Mouse (Mus musculus) retina, embryonic 14.5 days (tissue): Measurements from ENCODE around the gene Ptprn2.

ENCODE experiments used
- DNase-seq: peaks from one replicate; pipeline ENCODE4 v3.0.0-alpha.2; 2015; ENCODE audit warnings: low spot score

Gene Ptprn2

GRCm38 (mm10) chr12:117054925-117055570 is 569.5 kb downstream of the Ptprn2 start:
- DNase-seq = no peak

GRCm38 (mm10) chr12:117058184-117058958 is 572.9 kb downstream of the Ptprn2 start:
- DNase-seq = no peak

- no peak for DNase-seq
Measured at GRCm38 (mm10) chr12:117058975-117059374, 573.5 kb downstream of the Ptprn2 start.

- no peak for DNase-seq
Measured at GRCm38 (mm10) chr12:117077664-117078063, 592.1 kb downstream of the Ptprn2 start.

GRCm38 (mm10) chr12:117078945-117079344 is 593.4 kb downstream of the Ptprn2 start:
- DNase-seq = no peak

- DNase-seq = no peak
Measured at GRCm38 (mm10) chr12:117079724-117080123, 594.2 kb downstream of the Ptprn2 start.

- DNase-seq = no peak
Measured at GRCm38 (mm10) chr12:117083856-117084701, 598.6 kb downstream of the Ptprn2 start.

- no peak for DNase-seq
Measured at GRCm38 (mm10) chr12:117084702-117085409, 599.3 kb downstream of the Ptprn2 start.

GRCm38 (mm10) chr12:117085661-117086335 is 600.3 kb downstream of the Ptprn2 start:
- DNase-seq = no peak

GRCm38 (mm10) chr12:117092345-117093107 is 607.0 kb downstream of the Ptprn2 start:
- no peak for DNase-seq

- DNase-seq = peak; percentile 76
Measured at GRCm38 (mm10) chr12:117095941-117096340, 610.4 kb downstream of the Ptprn2 start.

GRCm38 (mm10) chr12:117098295-117098694 is 612.8 kb downstream of the Ptprn2 start:
- DNase-seq = no peak

GRCm38 (mm10) chr12:117106696-117107095 is 621.2 kb downstream of the Ptprn2 start:
- DNase-seq = no peak

GRCm38 (mm10) chr12:117107143-117107616 is 621.7 kb downstream of the Ptprn2 start:
- DNase-seq = peak; percentile 84

GRCm38 (mm10) chr12:117115254-117115865 is 629.8 kb downstream of the Ptprn2 start:
- peak; percentile 57 for DNase-seq

- DNase-seq = no peak
Measured at GRCm38 (mm10) chr12:117127078-117127477, 641.6 kb downstream of the Ptprn2 start.

- no peak for DNase-seq
Measured at GRCm38 (mm10) chr12:117127485-117127884, 642.0 kb downstream of the Ptprn2 start.

- peak; percentile 74 for DNase-seq
Measured at GRCm38 (mm10) chr12:117132095-117132494, 646.6 kb downstream of the Ptprn2 start.

- no peak for DNase-seq
Measured at GRCm38 (mm10) chr12:117135205-117135604, 649.7 kb downstream of the Ptprn2 start.

GRCm38 (mm10) chr12:117136472-117137010 is 651.0 kb downstream of the Ptprn2 start:
- no peak for DNase-seq
